Mouse (Mus musculus) E14TG2a.4 (cell line): ENCODE data around the gene Alkbh2.

Experiments used
- CTCF ChIP-seq: conservative IDR thresholded peaks from 2 replicates; pipeline ENCODE4 v1.5.1; 2014; ENCODE audit warnings: low read length
- NANOG ChIP-seq: IDR thresholded peaks from 2 replicates; pipeline ENCODE4 v1.6.1; 2014; ENCODE audit warnings: borderline replicate concordance, low read length, mixed read lengths

GRCm38 (mm10) chr5:114146028-114146888 is 18.2 kb upstream of the Alkbh2 start, which contains the start of gene Acacb:
- TF ChIP-seq CTCF (no peak), NANOG (no peak)
